Mouse (Mus musculus): ENCODE measurements at regions not wholly inside any gene's neighbourhood (a gene's known extent, or its start where the extent isn't known, plus 50 kb on each side); places are given as distances from the start of the nearest gene placed in this dataset.

DNA sequence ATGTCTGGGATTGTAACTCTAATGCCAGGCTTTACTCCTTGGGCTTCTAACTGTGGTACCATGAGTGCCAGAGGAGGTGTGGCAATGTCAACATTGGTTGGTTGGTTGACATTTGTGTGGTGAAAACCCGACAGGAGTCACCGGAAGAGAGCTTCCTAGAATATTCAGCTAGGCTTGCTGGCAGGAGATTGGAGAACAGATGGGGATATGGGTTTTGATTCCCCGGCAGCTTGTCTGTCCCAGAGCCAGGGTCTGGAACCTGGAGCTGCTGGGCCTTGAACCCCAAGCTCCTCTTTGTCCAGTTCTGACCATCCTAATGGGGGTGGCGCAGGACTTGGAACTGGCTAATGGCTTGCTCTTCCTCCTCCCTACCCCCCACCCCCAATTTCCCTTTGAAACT is 1198.9 kb upstream of the A1bg start:
- no peak for TF ChIP-seq POLR2A (IDR thresholded peaks at IDR 0.05; ENCODE audit: borderline replicate concordance, insufficient read depth, low read length)
- no peak for TF ChIP-seq CTCF (IDR thresholded peaks at IDR 0.05; ENCODE audit: borderline replicate concordance, insufficient read depth, low read depth, low read length)

Measured in cerebellum, adult 2 months (tissue).